Mouse (Mus musculus) liver, embryonic 11.5 days (tissue): ENCODE measurements around the gene Dnajc22. TPM values are rescaled to one million over a fixed set of nuclear protein-coding genes. Genes with fewer than 3 reads are reported as not detected.
"Not testable (repeated sequence)": the region's sequence is repeated elsewhere in the genome, so short reads cannot be mapped to it uniquely, and the experiment has no call there.

Experiments
- ATAC-seq: fragments of 200-750 bp; cut with Nextera tagmentation; replicated peaks from 2 replicates; pipeline ENCODE4 v1.8.0; 2017; ENCODE audit warnings: moderate number of reproducible peaks, mild to moderate bottlenecking, moderate TSS enrichment, moderate library complexity; ENCODE audit not compliant: low FRiP score
- DNase-seq: peaks from one replicate; pipeline ENCODE4 v3.0.0-alpha.2; 2017; ENCODE audit warnings: low spot score
- H3K27ac ChIP-seq: fragments of 300-500 bp; sonication (generic); 2 replicates; pipeline ENCODE4 v1.5.1; 2014; ENCODE audit warnings: mild to moderate bottlenecking, low read depth, low read length, control low read depth
- H3K27me3 ChIP-seq: fragments of 300-500 bp; sonication (generic); replicated peaks from 2 replicates; pipeline ENCODE4 v1.6.1; 2014; ENCODE audit warnings: low read length, mixed read lengths; ENCODE audit not compliant: control insufficient read depth, insufficient read depth
- H3K36me3 ChIP-seq: fragments of 300-500 bp; sonication (generic); 2 replicates; pipeline ENCODE4 v1.6.1; 2014; ENCODE audit warnings: mild to moderate bottlenecking, low read length, moderate library complexity, mixed read lengths; ENCODE audit not compliant: control insufficient read depth, insufficient read depth
- H3K4me1 ChIP-seq: fragments of 300-500 bp; sonication (generic); replicated peaks from 2 replicates; pipeline ENCODE4 v1.6.1; 2014; ENCODE audit warnings: low read length, mixed read lengths; ENCODE audit not compliant: control insufficient read depth, insufficient read depth
- H3K4me2 ChIP-seq: fragments of 300-500 bp; sonication (generic); 2 replicates; pipeline ENCODE4 v1.6.1; 2014; ENCODE audit warnings: mild to moderate bottlenecking, control low read depth, moderate library complexity
- H3K4me3 ChIP-seq: fragments of 300-500 bp; sonication (generic); 2 replicates; pipeline ENCODE4 v1.5.1; 2014; ENCODE audit warnings: low read depth, low read length, control low read depth
- H3K9ac ChIP-seq: fragments of 300-500 bp; sonication (generic); 2 replicates; pipeline ENCODE4 v1.6.1; 2014; ENCODE audit warnings: low read depth, low read length, control low read depth
- H3K9me3 ChIP-seq: fragments of 300-500 bp; sonication (generic); 2 replicates; pipeline ENCODE4 v1.6.1; 2016; ENCODE audit warnings: low read length, inconsistent platforms, mixed read lengths; ENCODE audit not compliant: control insufficient read depth
- WGBS: fragments of 180-500 bp; shearing (Covaris S2); extraction: QIAGEN DNeasy Blood & Tissue Kit; methylation state at CpG from one replicate; pipeline ENCODE4 v1.1.7; 2014; 5-methylcytosine and 5-hydroxymethylcytosine counted together
- polyA plus RNA-seq: library from polyadenylated mRNA; unstranded; fragments of >200 nt; fragmentation: Nextera tagmentation; extraction: Ambion mirVana; gene quantifications from 2 replicates; pipeline ENCODE4 v1.2.1, GENCODE M21; 2014

Dnajc22 gene
- polyA plus RNA-seq, 1 experiment from 2014 or later = 19.8 TPM

GRCm38 (mm10) chr15:99065557-99066165 lies 27.3 kb upstream of the Dnajc22 start:
- Histone ChIP-seq H3K4me1 (no peaks in the 10 kb centered on the region), H3K9me3 (no peaks in the 10 kb centered on the region), H3K4me3 (no peak overlapping the region), H3K36me3 (no peaks in the 10 kb centered on the region), H3K9ac (no peak overlapping the region), H3K27me3 (peaks cover 6% of the 10 kb centered on the region), H3K27ac (no peak overlapping the region), H3K4me2 (no peak overlapping the region)
- WGBS = 72% methylated on average over 12 of the region's 12 CpGs
- DNase-seq (no peak), ATAC-seq (no peak)

- Histone ChIP-seq H3K9ac (no peak overlapping the region), H3K36me3 (peaks cover 3% of the 10 kb centered on the region; the same call in 1 of the 2 replicates), H3K27ac (no peak overlapping the region), H3K9me3 (no peaks in the 10 kb centered on the region), H3K4me3 (no peak overlapping the region), H3K27me3 (0 out of 2 replicates have a peak, but pooled peaks cover 4% of the 10 kb centered on the region), H3K4me2 (no peak overlapping the region), H3K4me1 (peaks cover 11% of the 10 kb centered on the region)
- DNase-seq (no peak), ATAC-seq (no peak)
- WGBS = 76% methylated on average over 1 of the region's 1 CpGs
These were observed 21.0 kb upstream of the Dnajc22 start for GRCm38 (mm10) chr15:99071988-99072387.

- no peak for DNase-seq
- ATAC-seq = peak; percentile 39
These were observed 18.9 kb upstream of the Dnajc22 start, which contains the start of gene Troap for GRCm38 (mm10) chr15:99074019-99074599. Troap (plus strand) TSS chr15:99074575.

GRCm38 (mm10) chr15:99074600-99075333 lies 18.2 kb upstream of the Dnajc22 start:
- under 1% methylated on average over 44 of the region's 44 CpGs for WGBS
- ATAC-seq (peak; percentile 92), DNase-seq (peak; percentile 95)
- no peaks in the 10 kb centered on the region for H3K27me3 ChIP-seq
- H3K9me3 ChIP-seq = no peaks in the 10 kb centered on the region
- H3K9ac ChIP-seq = peak overlapping the region; percentile 90
- H3K4me3 ChIP-seq = peak overlapping the region; percentile 85
- H3K27ac ChIP-seq = peak overlapping the region; percentile 88
- H3K4me2 ChIP-seq = peak overlapping the region; percentile 80
- H3K4me1 ChIP-seq = peaks cover 15% of the 10 kb centered on the region
- peaks cover 16% of the 10 kb centered on the region; the same call in 1 of the 2 replicates for H3K36me3 ChIP-seq

More at GRCm38 (mm10) chr15:99074019-99074599, 18.9 kb upstream of the Dnajc22 start, which contains the start of gene Troap:
- H3K9ac ChIP-seq = peak within 1 kb of the TSS; percentile 90
- H3K27me3 ChIP-seq = 0 out of 2 replicates have a peak, but pooled peaks cover 4% of the 10 kb centered on the region
- peaks cover 15% of the 10 kb centered on the region for H3K4me1 ChIP-seq
- H3K4me2 ChIP-seq = peak within 1 kb of the TSS; percentile 80
- 18% methylated on average over 9 of the region's 9 CpGs for WGBS
- H3K36me3 ChIP-seq = peaks cover 16% of the 10 kb centered on the region; the same call in 1 of the 2 replicates
- peak within 1 kb of the TSS; percentile 85 for H3K4me3 ChIP-seq
- peak within 1 kb of the TSS; percentile 88 for H3K27ac ChIP-seq
- no peaks in the 10 kb centered on the region for H3K9me3 ChIP-seq

GRCm38 (mm10) chr15:99076011-99076410 lies 17.0 kb upstream of the Dnajc22 start:
- Histone ChIP-seq H3K9ac (peak overlapping the region; percentile 90), H3K4me1 (peaks cover 15% of the 10 kb centered on the region), H3K4me3 (peak overlapping the region; percentile 85), H3K4me2 (peak overlapping the region; percentile 80), H3K36me3 (peaks cover 20% of the 10 kb centered on the region; the same call in 1 of the 2 replicates)
- not testable (repeated sequence) for H3K27me3 ChIP-seq, ATAC-seq, H3K9me3 ChIP-seq, H3K27ac ChIP-seq, DNase-seq
- WGBS = 99% methylated on average over 3 of the region's 3 CpGs

- no peak for ATAC-seq
- peak overlapping the region; percentile 20; the same call in 1 of the 2 replicates for H3K9ac ChIP-seq
- 82% methylated on average over 15 of the region's 15 CpGs for WGBS
These were observed 14.6 kb upstream of the Dnajc22 start for GRCm38 (mm10) chr15:99078181-99078910.

GRCm38 (mm10) chr15:99079804-99080203 lies 13.2 kb upstream of the Dnajc22 start:
- Histone ChIP-seq H3K27ac (no peak overlapping the region), H3K9me3 (no peaks in the 10 kb centered on the region), H3K9ac (no peak overlapping the region), H3K4me3 (no peak overlapping the region), H3K4me2 (no peak overlapping the region), H3K27me3 (peaks cover 11% of the 10 kb centered on the region), H3K4me1 (peaks cover 21% of the 10 kb centered on the region), H3K36me3 (peaks cover 34% of the 10 kb centered on the region; the same call in 1 of the 2 replicates)
- ATAC-seq (no peak), DNase-seq (no peak)
- WGBS = 77% methylated on average over 3 of the region's 3 CpGs

More at GRCm38 (mm10) chr15:99078181-99078910, 14.6 kb upstream of the Dnajc22 start:
- Histone ChIP-seq H3K9me3 (no peaks in the 10 kb centered on the region), H3K36me3 (peaks cover 34% of the 10 kb centered on the region; the same call in 1 of the 2 replicates), H3K27ac (no peak overlapping the region), H3K27me3 (no peaks in the 10 kb centered on the region), H3K4me1 (peaks cover 15% of the 10 kb centered on the region), H3K4me3 (no peak overlapping the region), H3K4me2 (no peak overlapping the region)
- DNase-seq = no peak

- no peaks in the 10 kb centered on the region for H3K9me3 ChIP-seq
- 95% methylated on average over 12 of the region's 12 CpGs for WGBS
- H3K36me3 ChIP-seq = peaks cover 28% of the 10 kb centered on the region; the same call in 1 of the 2 replicates
- DNase-seq (no peak), ATAC-seq (no peak)
- peaks cover 14% of the 10 kb centered on the region for H3K4me1 ChIP-seq
- H3K27ac ChIP-seq = no peak overlapping the region
- no peak overlapping the region for H3K4me2 ChIP-seq
- no peak overlapping the region for H3K9ac ChIP-seq
- no peak overlapping the region for H3K4me3 ChIP-seq
- H3K27me3 ChIP-seq = peaks cover 35% of the 10 kb centered on the region
These were observed 10.6 kb upstream of the Dnajc22 start for GRCm38 (mm10) chr15:99082322-99082721.
